Mouse (Mus musculus) liver, embryonic 15.5 days (tissue): ENCODE data around the gene Ppie. TPM values are rescaled to one million over a fixed set of nuclear protein-coding genes. Genes with fewer than 3 reads are reported as not detected.

ENCODE experiments used
- ATAC-seq: fragments of 200-750 bp; cut with Nextera tagmentation; 2 replicates; pipeline ENCODE4 v1.8.0; 2017; ENCODE audit warnings: moderate number of reproducible peaks, mild to moderate bottlenecking, moderate library complexity; ENCODE audit not compliant: insufficient read depth
- H3K27ac ChIP-seq: fragments of 300-500 bp; sonication (generic); replicated peaks from 2 replicates; pipeline ENCODE4 v1.5.1; 2015; ENCODE audit warnings: mild to moderate bottlenecking, inconsistent platforms
- H3K27me3 ChIP-seq: fragments of 300-500 bp; sonication (generic); 2 replicates; pipeline ENCODE4 v1.6.1; 2015; ENCODE audit warnings: mild to moderate bottlenecking, inconsistent platforms
- H3K36me3 ChIP-seq: fragments of 300-500 bp; sonication (generic); replicated peaks from 2 replicates; pipeline ENCODE4 v1.6.1; 2015; ENCODE audit warnings: moderate library complexity, mild to moderate bottlenecking, inconsistent platforms
- H3K4me1 ChIP-seq: fragments of 300-500 bp; sonication (generic); replicated peaks from 2 replicates; pipeline ENCODE4 v1.6.1; 2015; ENCODE audit warnings: inconsistent platforms
- H3K4me2 ChIP-seq: fragments of 300-500 bp; sonication (generic); 2 replicates; pipeline ENCODE4 v1.6.1; 2015; ENCODE audit warnings: moderate library complexity, mild to moderate bottlenecking, inconsistent platforms
- H3K4me3 ChIP-seq: fragments of 300-500 bp; sonication (generic); replicated peaks from 2 replicates; pipeline ENCODE4 v1.5.1; 2015; ENCODE audit warnings: mild to moderate bottlenecking, inconsistent platforms
- H3K9ac ChIP-seq: fragments of 300-500 bp; sonication (generic); 2 replicates; pipeline ENCODE4 v1.6.1; 2015; ENCODE audit warnings: moderate library complexity, mild to moderate bottlenecking, inconsistent platforms
- H3K9me3 ChIP-seq: fragments of 300-500 bp; sonication (generic); replicated peaks from 2 replicates; pipeline ENCODE4 v1.6.1; 2016; ENCODE audit warnings: inconsistent platforms
- WGBS: fragments of 180-500 bp; shearing (Covaris S2); methylation state at CpG from one replicate; pipeline ENCODE4 v1.1.7; 2015; ENCODE audit warnings: mixed read lengths; ENCODE audit not compliant: insufficient replicate concordance; 5-methylcytosine and 5-hydroxymethylcytosine counted together
- polyA plus RNA-seq: library from polyadenylated mRNA; unstranded; fragments of >200 nt; fragmentation: Nextera tagmentation; extraction: Ambion mirVana; gene quantifications from 2 replicates; pipeline ENCODE4 v1.2.1, GENCODE M21; 2015

The Ppie gene
- polyA plus RNA-seq, 1 experiment from 2014 or later, result 36.8 TPM

- H3K27ac ChIP-seq, result no peak overlapping the region
- no peaks in the 10 kb centered on the region for H3K9me3 ChIP-seq
- no peak overlapping the region for H3K4me3 ChIP-seq
- no peaks in the 10 kb centered on the region for H3K27me3 ChIP-seq
- no peak overlapping the region for H3K9ac ChIP-seq
- no peak for ATAC-seq
- 58% methylated on average over 5 of the region's 5 CpGs for WGBS
- no peaks in the 10 kb centered on the region for H3K4me1 ChIP-seq
- H3K4me2 ChIP-seq, result no peak overlapping the region
- no peaks in the 10 kb centered on the region for H3K36me3 ChIP-seq
Observed at GRCm38 (mm10) chr4:123092621-123093020, 47.1 kb downstream of the Ppie start.

GRCm38 (mm10) chr4:123086381-123086780, 53.4 kb downstream of the Ppie start:
- 66% methylated on average over 4 of the region's 4 CpGs for WGBS
- H3K27me3 ChIP-seq, result peaks cover 4% of the 10 kb centered on the region; the same call in 1 of the 2 replicates
- no peak overlapping the region for H3K9ac ChIP-seq
- H3K27ac ChIP-seq, result no peak overlapping the region
- no peaks in the 10 kb centered on the region for H3K9me3 ChIP-seq
- ATAC-seq, result no peak
- H3K36me3 ChIP-seq, result no peaks in the 10 kb centered on the region
- no peak overlapping the region for H3K4me3 ChIP-seq
- H3K4me2 ChIP-seq, result no peak overlapping the region
- H3K4me1 ChIP-seq, result no peaks in the 10 kb centered on the region

- H3K36me3 ChIP-seq, result no peaks in the 10 kb centered on the region
- H3K4me1 ChIP-seq, result no peaks in the 10 kb centered on the region
- H3K27me3 ChIP-seq, result peaks cover 4% of the 10 kb centered on the region; the same call in 1 of the 2 replicates
- H3K9me3 ChIP-seq, result no peaks in the 10 kb centered on the region
- H3K4me2 ChIP-seq, result no peak overlapping the region
- H3K9ac ChIP-seq, result no peak overlapping the region
- WGBS, result 58% methylated on average over 2 of the region's 2 CpGs
- H3K27ac ChIP-seq, result no peak overlapping the region
- H3K4me3 ChIP-seq, result no peak overlapping the region
- no peak for ATAC-seq
Observed at GRCm38 (mm10) chr4:123085290-123085689, 54.5 kb downstream of the Ppie start.

GRCm38 (mm10) chr4:123083323-123083902, 56.3 kb downstream of the Ppie start:
- no peaks in the 10 kb centered on the region for H3K4me1 ChIP-seq
- no peak overlapping the region for H3K4me3 ChIP-seq
- H3K9me3 ChIP-seq, result no peaks in the 10 kb centered on the region
- peaks cover 4% of the 10 kb centered on the region; the same call in 1 of the 2 replicates for H3K27me3 ChIP-seq
- H3K27ac ChIP-seq, result no peak overlapping the region
- no peak overlapping the region for H3K4me2 ChIP-seq
- 44% methylated on average over 13 of the region's 13 CpGs for WGBS
- H3K9ac ChIP-seq, result no peak overlapping the region
- no peaks in the 10 kb centered on the region for H3K36me3 ChIP-seq
- ATAC-seq, result no peak

GRCm38 (mm10) chr4:123082283-123083163, 57.2 kb downstream of the Ppie start:
- 67% methylated on average over 20 of the region's 20 CpGs for WGBS
- no peak overlapping the region for H3K4me3 ChIP-seq
- H3K9me3 ChIP-seq, result no peaks in the 10 kb centered on the region

GRCm38 (mm10) chr4:123080791-123081190, 59.0 kb downstream of the Ppie start:
- Histone ChIP-seq H3K27me3 (peaks cover 4% of the 10 kb centered on the region; the same call in 1 of the 2 replicates), H3K4me2 (no peak overlapping the region), H3K27ac (no peak overlapping the region), H3K9me3 (no peaks in the 10 kb centered on the region), H3K9ac (no peak overlapping the region), H3K36me3 (no peaks in the 10 kb centered on the region), H3K4me3 (no peak overlapping the region), H3K4me1 (no peaks in the 10 kb centered on the region)
- 55% methylated on average over 13 of the region's 13 CpGs for WGBS
- no peak for ATAC-seq

More at GRCm38 (mm10) chr4:123082283-123083163, 57.2 kb downstream of the Ppie start:
- Histone ChIP-seq H3K27me3 (peaks cover 4% of the 10 kb centered on the region; the same call in 1 of the 2 replicates), H3K9ac (no peak overlapping the region), H3K27ac (no peak overlapping the region), H3K36me3 (no peaks in the 10 kb centered on the region), H3K4me2 (no peak overlapping the region), H3K4me1 (no peaks in the 10 kb centered on the region)
- no peak for ATAC-seq

GRCm38 (mm10) chr4:123078231-123078630, 61.5 kb downstream of the Ppie start:
- no peak for ATAC-seq
- peaks cover 4% of the 10 kb centered on the region; the same call in 1 of the 2 replicates for H3K27me3 ChIP-seq
- no peak overlapping the region for H3K9ac ChIP-seq
- no peak overlapping the region for H3K27ac ChIP-seq
- H3K4me2 ChIP-seq, result no peak overlapping the region
- WGBS, result 18% methylated on average over 4 of the region's 4 CpGs
- no peaks in the 10 kb centered on the region for H3K4me1 ChIP-seq
- no peaks in the 10 kb centered on the region for H3K36me3 ChIP-seq
- H3K9me3 ChIP-seq, result no peaks in the 10 kb centered on the region
- H3K4me3 ChIP-seq, result no peak overlapping the region

Other genes with a start within 250 kb of the Ppie start
- 0.05 and 0.06 TPM in 2 replicates for gene Mfsd2a, start 178.8 kb downstream of the Ppie start, polyA plus RNA-seq
- gene Mycl, start 144.3 kb downstream of the Ppie start, polyA plus RNA-seq, result 0.89 and 1.2 TPM in 2 replicates
- 5.7 and 6.3 TPM in 2 replicates for gene Trit1, start 123.4 kb downstream of the Ppie start, polyA plus RNA-seq
- 0.15 and 0.25 TPM in 2 replicates for gene Bmp8b, start 34.8 kb downstream of the Ppie start, polyA plus RNA-seq
- gene Oxct2b, start 23.7 kb downstream of the Ppie start, polyA plus RNA-seq, result not detected in 2 replicates
- 0.03 TPM in 1 of 2 replicates, not detected in the other for gene Hpcal4, start 43.3 kb upstream of the Ppie start, polyA plus RNA-seq
- gene Nt5c1a, start 61.6 kb upstream of the Ppie start, polyA plus RNA-seq, result not detected in 2 replicates
- 1.2 TPM in 2 replicates for gene Heyl, start 93.6 kb upstream of the Ppie start, polyA plus RNA-seq
- gene Pabpc4, start 122.4 kb upstream of the Ppie start, polyA plus RNA-seq, result 79.4 and 99.7 TPM in 2 replicates
- gene Oxct2a, start 183.7 kb upstream of the Ppie start, polyA plus RNA-seq, result not detected in 2 replicates
- 0.13 and 0.24 TPM in 2 replicates for gene Bmp8a, start 203.3 kb upstream of the Ppie start, polyA plus RNA-seq